In genomic region chr7:115033987-115034386, GRCm38 (mm10) we compare ENCODE assay signal across 13 mouse cellular contexts.
"Had no signal": no experiment of that assay in that cellular context is flagged by ENCODE, and none has a peak within 500 bp of the region (broad histone marks: within the 10 kb centered on the region; RNA-seq: fewer than 3 reads in every experiment).

No protein-coding gene starts in this region.

- DNase-seq: kidney, adult 18-20 months; kidney, adult 9 months; kidney, postnatal 14 days; layer of hippocampus, adult 9-11 months; liver; lung, adult 2 months; lung, postnatal 14 days; lung, postnatal 4 days; thymus, adult 2 months; thymus, postnatal 14 days had no signal

- ATAC-seq: liver, embryonic 12.5 days; midbrain, embryonic 13.5 days; midbrain, embryonic 16.5 days had no signal
